9 mouse cellular contexts compared by ENCODE assay signal in genomic region chr8:116115811-116116372, GRCm38 (mm10).
DNase-seq lines count a peak whose midpoint lies in the region; ATAC-seq and TF ChIP-seq lines count a peak whose summit lies in the region.
"Had no signal": no experiment of that assay in that cellular context is flagged by ENCODE, and none has a peak within 500 bp of the region (broad histone marks: within the 10 kb centered on the region; RNA-seq: fewer than 3 reads in every experiment).

No protein-coding gene starts in this region.

- peak; percentile 10 for DNase-seq in adrenal gland, adult 8-10 months
- DNase-seq in embryo, embryonic 11.5 days (ENCODE audit: low read depth, low spot score), result peak; percentile 31
- DNase-seq in gastrocnemius, postnatal 4 days (ENCODE audit: low spot score in 2 of 2), result peak; percentile 58 to 69
- peak; percentile 56 to 80 for DNase-seq in left cerebral cortex, postnatal 10 days (ENCODE audit: extremely low spot score in 1 of 2, low spot score in 2 of 2)
- peak; percentile 63 for DNase-seq in urinary bladder, adult 2 months (ENCODE audit: low spot score)
- DNase-seq: liver, embryonic 13.5 days had no signal

- intact Hi-C loops in left cerebral cortex, postnatal 10 days (cut with DNase I), result no loop called here

- TF ChIP-seq CTCF in intestine, postnatal 0 days (IDR thresholded peaks at IDR 0.05; ENCODE audit: low read depth), result no peak

- whole genome bisulfite sequencing in intestine, postnatal 0 days, result 20% methylated on average over 18 of the region's 18 CpGs

- H3K4me1 ChIP-seq in intestine, postnatal 0 days (replicated peaks; ENCODE audit: control insufficient read depth, insufficient read depth, low read length), result peaks cover 10% of the 10 kb centered on the region
- H3K4me1 ChIP-seq: liver, embryonic 13.5 days had no signal

- TF ChIP-seq POLR2A in myocyte (IDR thresholded peaks at IDR 0.05; ENCODE audit: insufficient read length, low read depth), result no peak

- H3K27ac ChIP-seq in intestine, postnatal 0 days (ENCODE audit: low read depth, low read length), result no peak overlapping the region
- H3K27ac ChIP-seq: liver, embryonic 13.5 days had no signal

- no peaks in the 10 kb centered on the region for H3K9me3 ChIP-seq in intestine, postnatal 0 days (ENCODE audit: control insufficient read depth)
- H3K9me3 ChIP-seq: liver, embryonic 13.5 days had no signal

- H3ac ChIP-seq in myocyte (ENCODE audit: control insufficient read depth, insufficient read length), result no peak overlapping the region

- no peaks in the 10 kb centered on the region; the same call in 1 of the 2 replicates for H3K27me3 ChIP-seq in intestine, postnatal 0 days (replicated peaks; ENCODE audit: control insufficient read depth, insufficient read depth, low read length)
- no peaks in the 10 kb centered on the region for H3K27me3 ChIP-seq in myocyte (ENCODE audit: control insufficient read depth, insufficient read depth, insufficient read length)
- H3K27me3 ChIP-seq: liver, embryonic 13.5 days had no signal

- ATAC-seq in intestine, postnatal 0 days, result no peak
- no peak for ATAC-seq in erythroid progenitor cell, adult 5-6 weeks (replicated peaks; ENCODE audit: low FRiP score, poor library complexity, severe bottlenecking)

- H3K4me2 ChIP-seq in intestine, postnatal 0 days (replicated peaks; ENCODE audit: low read depth), result peak overlapping the region; percentile 27; the same call in 1 of the 2 replicates
- peak overlapping the region; percentile 65 for H3K4me2 ChIP-seq in myocyte (ENCODE audit: low read depth)
- H3K4me2 ChIP-seq: liver, embryonic 13.5 days had no signal

- no peak overlapping the region for H3K9ac ChIP-seq in intestine, postnatal 0 days (ENCODE audit: low read depth, low read length)
- H3K9ac ChIP-seq: liver, embryonic 13.5 days had no signal

- H3K79me2 ChIP-seq in myocyte (ENCODE audit: control insufficient read depth, insufficient read depth), result no peaks in the 10 kb centered on the region

- no peaks in the 10 kb centered on the region for H3K36me3 ChIP-seq in intestine, postnatal 0 days (ENCODE audit: control insufficient read depth, insufficient read depth)
- H3K36me3 ChIP-seq in myocyte (ENCODE audit: control insufficient read depth, insufficient read depth), result no peaks in the 10 kb centered on the region
- H3K36me3 ChIP-seq: liver, embryonic 13.5 days had no signal

- H3K4me3 ChIP-seq in intestine, postnatal 0 days (ENCODE audit: low read depth, low read length), result no peak overlapping the region
- H3K4me3 ChIP-seq in myocyte, result no peak overlapping the region
- H3K4me3 ChIP-seq: liver, embryonic 13.5 days had no signal

TF ChIP-seq in myocyte, 11 proteins besides CTCF, POLR2A, EP300 and RAD21:
- TF ChIP-seq POLR2AphosphoS2 (IDR thresholded peaks at IDR 0.05; ENCODE audit: insufficient read length, low read depth) (no peak), MYOD1 (IDR thresholded peaks at IDR 0.05; ENCODE audit: control insufficient read depth in 1 of 3, insufficient read length in 2 of 3, low read depth in 2 of 3) (no peak), USF1 (IDR thresholded peaks at IDR 0.05; ENCODE audit: low read depth) (no peak), E2F4 (IDR thresholded peaks at IDR 0.05; ENCODE audit: insufficient read depth) (no peak), TCF3 (IDR thresholded peaks at IDR 0.05; ENCODE audit: insufficient read length, low read depth) (no peak), MYOG (IDR thresholded peaks at IDR 0.05; ENCODE audit: control insufficient read depth in 1 of 3, insufficient read depth in 1 of 3, insufficient read length in 2 of 3, low read depth in 2 of 3) (no peak), CEBPB (IDR thresholded peaks at IDR 0.05; ENCODE audit: insufficient read depth, poor library complexity, severe bottlenecking) (no peak), REST (IDR thresholded peaks at IDR 0.05; ENCODE audit: insufficient read depth, insufficient read length) (no peak), MAX (IDR thresholded peaks at IDR 0.05; ENCODE audit: low read depth) (no peak), TCF12 (IDR thresholded peaks at IDR 0.05; ENCODE audit: insufficient read depth, poor library complexity, severe bottlenecking) (no peak), SRF (IDR thresholded peaks at IDR 0.05; ENCODE audit: control insufficient read depth, insufficient read length, low read depth) (no peak)

Comparison
In these comparisons a context has a peak if more than half of its experiments do, and no peak if none do; other contexts are left out.
1. DNase-seq: peak in every context shown above with its lines; median percentile 68 in left cerebral cortex, postnatal 10 days; 64 in gastrocnemius, postnatal 4 days; 63 in urinary bladder, adult 2 months; 31 in embryo, embryonic 11.5 days; 10 in adrenal gland, adult 8-10 months.